Mouse (Mus musculus) midbrain, embryonic 15.5 days (tissue): Measurements from ENCODE around the gene Gm49366. TPM values are rescaled to one million over a fixed set of nuclear protein-coding genes. Genes with fewer than 3 reads are reported as not detected.
"Not testable (repeated sequence)": the region's sequence is repeated elsewhere in the genome, so short reads cannot be mapped to it uniquely, and the experiment has no call there.

ENCODE experiments used
- ATAC-seq: fragments of 200-750 bp; cut with Nextera tagmentation; replicated peaks from 2 replicates; pipeline ENCODE4 v1.8.0; 2017; ENCODE audit warnings: moderate TSS enrichment
- H3K27ac ChIP-seq: fragments of 300-500 bp; sonication (generic); 2 replicates; pipeline ENCODE4 v1.5.1; 2015; ENCODE audit warnings: mild to moderate bottlenecking, inconsistent platforms
- H3K27me3 ChIP-seq: fragments of 300-500 bp; sonication (generic); replicated peaks from 2 replicates; pipeline ENCODE4 v1.6.1; 2015; ENCODE audit warnings: inconsistent platforms
- H3K36me3 ChIP-seq: fragments of 300-500 bp; sonication (generic); replicated peaks from 2 replicates; pipeline ENCODE4 v1.6.1; 2015; ENCODE audit warnings: inconsistent platforms
- H3K4me1 ChIP-seq: fragments of 300-500 bp; sonication (generic); 2 replicates; pipeline ENCODE4 v1.6.1; 2015; ENCODE audit warnings: inconsistent platforms
- H3K4me2 ChIP-seq: fragments of 300-500 bp; sonication (generic); 2 replicates; pipeline ENCODE4 v1.6.1; 2015; ENCODE audit warnings: inconsistent platforms, mild to moderate bottlenecking, moderate library complexity
- H3K4me3 ChIP-seq: fragments of 300-500 bp; sonication (generic); 2 replicates; pipeline ENCODE4 v1.5.1; 2015; ENCODE audit warnings: mild to moderate bottlenecking, inconsistent platforms
- H3K9ac ChIP-seq: fragments of 300-500 bp; sonication (generic); 2 replicates; pipeline ENCODE4 v1.6.1; 2015; ENCODE audit warnings: mild to moderate bottlenecking, inconsistent platforms
- H3K9me3 ChIP-seq: fragments of 300-500 bp; sonication (generic); 2 replicates; pipeline ENCODE4 v1.6.1; 2016; ENCODE audit warnings: inconsistent platforms
- WGBS: fragments of 180-500 bp; shearing (Covaris S2); methylation state at CpG from one replicate; pipeline ENCODE4 v1.1.7; 2015; ENCODE audit warnings: mixed read lengths; 5-methylcytosine and 5-hydroxymethylcytosine counted together
- polyA plus RNA-seq: library from polyadenylated mRNA; unstranded; fragments of >200 nt; fragmentation: Nextera tagmentation; extraction: Ambion mirVana; gene quantifications from 2 replicates; pipeline ENCODE4 v1.2.1, GENCODE M21; 2015

Gm49366 gene
- polyA plus RNA-seq, result not detected in 2 replicates

DNA sequence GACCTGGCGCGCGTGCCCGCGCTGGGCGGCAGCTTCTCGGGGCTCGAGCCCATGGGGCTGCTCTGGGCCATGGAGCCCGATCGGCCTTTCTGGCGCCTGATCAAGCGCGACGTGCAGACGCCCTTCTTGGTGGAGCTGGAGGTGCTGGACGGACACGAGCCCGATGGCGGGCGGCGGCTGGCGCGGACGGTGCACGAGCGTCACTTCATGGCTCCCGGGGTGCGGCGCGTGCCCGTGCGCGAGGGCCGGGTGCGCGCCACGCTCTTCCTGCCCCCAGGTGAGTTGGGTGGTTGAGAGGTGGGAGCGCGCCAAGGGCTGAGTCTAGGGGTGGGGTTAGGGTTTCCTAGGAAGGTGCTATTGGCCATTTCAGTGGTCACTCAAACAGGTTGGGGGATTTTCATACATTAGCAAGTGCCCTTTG lies at the start of gene Gm49366:
Gene Gm49366 (plus strand): TSS at position 245 of the 421 bp plus-strand sequence.
- not testable (repeated sequence) for H3K27me3 ChIP-seq, H3K27ac ChIP-seq
- 2% methylated on average over 39 of the region's 39 CpGs for WGBS

DNA sequence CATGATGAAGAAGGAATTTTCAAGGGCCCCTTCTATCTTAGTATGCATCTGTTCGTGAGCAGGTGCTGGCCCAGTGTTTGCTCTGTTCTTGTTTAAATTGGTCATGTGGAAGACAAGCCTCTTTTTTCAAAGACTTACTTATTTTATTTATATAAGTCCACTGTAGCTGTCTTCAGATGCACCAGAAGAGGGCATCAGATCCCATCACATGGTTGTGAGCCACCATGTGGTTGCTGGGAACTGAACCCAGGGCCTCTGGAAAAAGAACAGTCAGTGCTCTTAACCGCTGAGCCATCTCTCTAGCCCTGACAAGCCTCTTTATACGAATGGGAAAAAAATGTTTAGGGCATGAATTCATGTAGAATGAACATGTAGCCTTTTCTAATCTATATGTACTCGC lies 49.4 kb upstream of the Gm49366 start:
- Histone ChIP-seq H3K27ac (no peak overlapping the region), H3K4me3 (no peak overlapping the region), H3K36me3 (no peaks in the 10 kb centered on the region), H3K9me3 (no peaks in the 10 kb centered on the region), H3K4me1 (peaks cover 9% of the 10 kb centered on the region), H3K9ac (no peak overlapping the region), H3K27me3 (no peaks in the 10 kb centered on the region), H3K4me2 (no peak overlapping the region)
- no peak for ATAC-seq
- 96% methylated on average over 4 of the region's 4 CpGs for WGBS

More for the DNA sequence above, at the start of gene Gm49366:
- not testable (repeated sequence) for H3K36me3 ChIP-seq, H3K4me1 ChIP-seq, H3K9me3 ChIP-seq
- H3K4me3 ChIP-seq, result peak within 1 kb of the TSS; percentile 45
- peak within 1 kb of the TSS; percentile 48 for H3K9ac ChIP-seq
- peak within 1 kb of the TSS; percentile 66 for H3K4me2 ChIP-seq
- peak; percentile 45; the same call in 1 of the 2 replicates for ATAC-seq

DNA sequence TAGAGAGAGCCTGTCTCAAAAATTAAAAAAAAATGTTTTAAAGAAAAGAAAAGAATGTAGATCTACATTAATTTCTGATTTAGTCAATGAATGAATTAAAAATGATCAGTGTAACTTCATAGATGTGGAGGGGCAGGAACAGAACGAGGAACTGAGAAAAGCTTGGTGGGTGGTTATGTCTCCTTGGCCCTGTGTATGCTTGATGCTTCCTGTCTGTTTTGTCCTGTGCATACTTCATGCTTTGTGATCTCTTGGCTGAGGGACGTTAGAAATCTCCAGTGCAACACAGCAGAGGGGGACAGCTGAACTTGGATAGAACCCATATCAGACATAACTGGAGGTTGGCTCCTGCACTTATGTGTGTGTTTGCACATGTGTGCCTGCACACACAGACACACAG lies 41.5 kb upstream of the Gm49366 start:
- ATAC-seq, result no peak
- H3K4me3 ChIP-seq, result no peak overlapping the region
- no peaks in the 10 kb centered on the region for H3K27me3 ChIP-seq
- 65% methylated on average over 2 of the region's 2 CpGs for WGBS
- H3K36me3 ChIP-seq, result no peaks in the 10 kb centered on the region
- H3K9ac ChIP-seq, result no peak overlapping the region
- no peak overlapping the region for H3K4me2 ChIP-seq
- no peaks in the 10 kb centered on the region for H3K4me1 ChIP-seq
- H3K9me3 ChIP-seq, result no peaks in the 10 kb centered on the region
- no peak overlapping the region for H3K27ac ChIP-seq

DNA sequence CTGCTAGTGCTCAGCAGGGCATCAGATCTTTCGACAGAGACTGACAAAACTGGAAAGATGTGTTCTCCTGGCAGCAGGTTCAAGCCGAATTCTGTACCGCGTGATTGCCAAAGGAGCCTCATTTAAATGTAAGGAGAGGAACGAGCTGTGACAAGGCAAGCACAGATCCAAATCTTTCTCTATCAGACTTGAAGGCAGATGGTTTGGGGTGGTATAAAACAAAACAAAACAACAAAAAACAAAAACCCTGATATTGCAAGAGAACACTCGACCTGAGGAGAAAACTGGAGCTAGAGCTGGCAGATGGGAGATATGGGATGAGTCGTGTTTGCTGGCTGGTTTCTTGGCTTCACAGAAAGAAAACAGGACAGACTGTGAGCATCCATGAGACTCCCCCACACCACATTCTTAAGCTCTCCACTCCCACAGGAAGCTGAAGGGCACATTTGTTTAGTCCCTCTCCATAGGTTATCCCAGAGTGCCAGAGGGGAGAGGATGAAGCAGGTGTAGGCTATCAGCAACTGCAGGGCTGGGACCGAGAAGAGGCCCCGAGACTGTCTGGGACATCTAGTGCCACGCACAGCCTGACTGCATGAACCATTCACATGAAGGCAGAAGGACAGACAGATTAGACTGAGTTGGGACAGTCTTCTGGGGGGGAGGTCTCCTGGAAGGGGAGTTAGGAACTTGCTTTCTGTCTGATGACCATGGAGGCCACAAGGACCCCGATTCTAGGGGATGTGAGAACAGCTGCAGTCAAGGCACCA lies 40.2 kb upstream of the Gm49366 start:
- H3K4me2 ChIP-seq, result no peak overlapping the region
- no peak for ATAC-seq
- H3K9ac ChIP-seq, result no peak overlapping the region
- H3K27me3 ChIP-seq, result no peaks in the 10 kb centered on the region
- no peak overlapping the region for H3K4me3 ChIP-seq
- no peak overlapping the region for H3K27ac ChIP-seq
- WGBS, result 60% methylated on average over 11 of the region's 11 CpGs
- no peaks in the 10 kb centered on the region for H3K9me3 ChIP-seq
- no peaks in the 10 kb centered on the region for H3K4me1 ChIP-seq
- H3K36me3 ChIP-seq, result no peaks in the 10 kb centered on the region

DNA sequence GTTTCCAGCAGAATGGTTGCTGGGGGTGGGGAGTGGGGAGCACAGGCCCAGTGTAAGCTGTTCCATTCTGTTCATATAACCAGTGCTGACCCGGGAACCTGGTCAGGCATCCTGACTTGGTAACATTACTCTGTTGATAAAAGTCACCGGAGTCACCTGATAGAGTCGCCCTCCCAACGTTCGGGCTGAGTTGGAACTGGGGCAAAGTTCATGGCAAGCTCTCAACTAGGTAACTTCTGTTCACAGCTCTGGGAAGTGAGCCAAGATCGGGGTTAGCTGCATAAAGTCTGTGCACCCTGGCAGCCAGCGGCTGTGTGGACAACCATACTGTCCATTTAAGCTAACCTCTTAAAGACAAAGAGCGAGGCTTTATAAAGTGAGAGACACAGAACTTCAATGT lies 39.5 kb upstream of the Gm49366 start:
- not testable (repeated sequence) for ATAC-seq, H3K9me3 ChIP-seq, H3K4me2 ChIP-seq, H3K36me3 ChIP-seq, H3K27ac ChIP-seq, H3K27me3 ChIP-seq, H3K9ac ChIP-seq, H3K4me1 ChIP-seq, H3K4me3 ChIP-seq
- 69% methylated on average over 8 of the region's 8 CpGs for WGBS

DNA sequence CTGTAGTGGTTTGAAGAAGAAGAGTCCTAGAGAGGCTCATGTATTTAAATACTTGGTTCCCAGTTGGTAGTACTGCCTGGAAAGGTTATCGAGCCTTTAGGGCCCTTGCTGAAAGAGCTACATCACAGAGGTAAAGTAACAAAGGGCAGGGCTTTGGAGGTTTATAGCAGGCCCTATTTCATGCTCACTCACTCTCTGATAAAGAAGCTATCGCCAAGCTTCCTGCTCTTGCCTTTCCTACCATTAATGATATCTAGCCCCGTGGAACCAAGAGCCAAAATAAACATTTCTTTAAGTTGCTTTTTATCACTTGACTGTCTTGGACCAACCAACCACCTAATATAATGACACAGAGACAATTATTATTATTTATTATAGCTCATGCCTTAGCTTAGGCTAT lies 38.3 kb upstream of the Gm49366 start:
- Histone ChIP-seq H3K4me1 (no peaks in the 10 kb centered on the region), H3K36me3 (no peaks in the 10 kb centered on the region), H3K9me3 (no peaks in the 10 kb centered on the region), H3K27ac (no peak overlapping the region), H3K27me3 (no peaks in the 10 kb centered on the region), H3K9ac (no peak overlapping the region), H3K4me3 (no peak overlapping the region), H3K4me2 (no peak overlapping the region)
- 88% methylated on average over 3 of the region's 3 CpGs for WGBS
- no peak for ATAC-seq

DNA sequence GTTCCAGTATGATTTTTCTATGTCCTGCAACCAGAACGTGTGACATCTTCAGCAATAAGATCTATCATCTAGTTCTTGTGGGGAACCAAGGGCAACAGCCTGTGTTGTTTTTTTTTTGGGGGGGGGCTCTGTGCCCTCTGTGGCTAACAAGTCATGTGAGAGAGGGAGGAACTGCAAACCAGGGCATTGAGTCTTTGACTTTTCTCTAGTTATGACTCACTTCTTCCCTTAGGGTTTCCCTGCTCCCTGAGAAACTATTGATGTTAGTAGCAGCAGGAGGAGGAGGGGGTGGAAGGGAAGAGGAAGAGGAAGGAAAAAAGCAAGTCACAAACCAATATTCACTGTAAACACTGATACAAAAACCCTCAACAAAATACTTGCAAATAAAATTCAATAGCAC lies 34.9 kb upstream of the Gm49366 start:
- no peaks in the 10 kb centered on the region for H3K9me3 ChIP-seq
- no peaks in the 10 kb centered on the region for H3K27me3 ChIP-seq
- H3K27ac ChIP-seq, result no peak overlapping the region
- no peaks in the 10 kb centered on the region for H3K36me3 ChIP-seq
- 94% methylated on average over 1 of the region's 1 CpGs for WGBS
- peaks cover 5% of the 10 kb centered on the region; the same call in 1 of the 2 replicates for H3K4me1 ChIP-seq
- ATAC-seq, result no peak
- no peak overlapping the region for H3K9ac ChIP-seq
- no peak overlapping the region for H3K4me2 ChIP-seq
- H3K4me3 ChIP-seq, result no peak overlapping the region

DNA sequence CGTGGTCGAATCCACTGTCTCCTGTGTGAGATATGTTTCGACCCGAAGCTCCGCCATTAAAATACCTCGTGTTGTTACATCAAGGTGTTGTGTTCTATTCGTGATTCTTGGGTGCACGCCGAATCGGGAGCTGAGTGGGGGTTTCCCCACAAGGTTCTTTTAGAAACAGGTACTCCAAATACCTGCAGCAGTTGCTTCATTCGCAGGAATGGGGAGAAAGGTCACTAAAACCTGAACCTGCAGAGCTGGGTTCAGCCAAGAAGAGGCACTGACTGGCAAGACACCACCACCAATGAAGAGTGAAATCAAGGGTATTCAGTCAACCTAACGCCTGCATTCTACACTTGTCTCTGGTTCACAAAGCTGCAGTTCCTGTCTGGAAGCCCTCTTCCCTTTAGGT lies 30.5 kb upstream of the Gm49366 start:
- WGBS, result 90% methylated on average over 12 of the region's 12 CpGs
- H3K27me3 ChIP-seq, result no peaks in the 10 kb centered on the region
- H3K4me3 ChIP-seq, result no peak overlapping the region
- no peaks in the 10 kb centered on the region for H3K36me3 ChIP-seq
- peak overlapping the region; percentile 59; the same call in 1 of the 2 replicates for H3K4me2 ChIP-seq
- H3K9me3 ChIP-seq, result no peaks in the 10 kb centered on the region
- no peak for ATAC-seq
- H3K9ac ChIP-seq, result no peak overlapping the region
- peaks cover 24% of the 10 kb centered on the region for H3K4me1 ChIP-seq
- peak overlapping the region; percentile 45; the same call in 1 of the 2 replicates for H3K27ac ChIP-seq

DNA sequence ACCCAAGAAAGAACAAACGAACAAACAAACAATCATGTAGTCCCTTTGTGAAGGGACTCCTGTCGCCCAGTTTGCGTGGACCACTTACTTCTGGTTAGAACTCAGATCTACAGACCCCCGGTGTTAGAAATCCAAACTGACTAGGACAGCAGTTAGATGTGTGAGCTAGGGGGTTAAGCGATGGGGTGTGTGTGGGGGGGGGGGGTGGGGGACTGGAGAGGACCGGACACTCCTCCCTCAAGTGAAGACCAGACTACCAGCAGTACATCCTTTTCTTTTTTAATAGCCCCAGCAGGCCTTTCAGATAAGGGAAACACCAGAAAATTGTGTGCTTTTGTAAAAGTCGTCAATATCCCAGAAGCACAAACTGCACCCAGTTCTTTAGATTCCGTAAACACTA lies 30.0 kb upstream of the Gm49366 start:
- no peaks in the 10 kb centered on the region for H3K9me3 ChIP-seq
- H3K4me3 ChIP-seq, result peak overlapping the region; percentile 50
- 0 out of 2 replicates have a peak, but pooled peaks have one; percentile 48 for ATAC-seq
- WGBS, result 38% methylated on average over 8 of the region's 8 CpGs
- no peak overlapping the region for H3K9ac ChIP-seq
- H3K4me1 ChIP-seq, result peaks cover 24% of the 10 kb centered on the region
- H3K27ac ChIP-seq, result peak overlapping the region; percentile 45; the same call in 1 of the 2 replicates
- H3K4me2 ChIP-seq, result peak overlapping the region; percentile 59
- H3K36me3 ChIP-seq, result no peaks in the 10 kb centered on the region
- no peaks in the 10 kb centered on the region for H3K27me3 ChIP-seq

DNA sequence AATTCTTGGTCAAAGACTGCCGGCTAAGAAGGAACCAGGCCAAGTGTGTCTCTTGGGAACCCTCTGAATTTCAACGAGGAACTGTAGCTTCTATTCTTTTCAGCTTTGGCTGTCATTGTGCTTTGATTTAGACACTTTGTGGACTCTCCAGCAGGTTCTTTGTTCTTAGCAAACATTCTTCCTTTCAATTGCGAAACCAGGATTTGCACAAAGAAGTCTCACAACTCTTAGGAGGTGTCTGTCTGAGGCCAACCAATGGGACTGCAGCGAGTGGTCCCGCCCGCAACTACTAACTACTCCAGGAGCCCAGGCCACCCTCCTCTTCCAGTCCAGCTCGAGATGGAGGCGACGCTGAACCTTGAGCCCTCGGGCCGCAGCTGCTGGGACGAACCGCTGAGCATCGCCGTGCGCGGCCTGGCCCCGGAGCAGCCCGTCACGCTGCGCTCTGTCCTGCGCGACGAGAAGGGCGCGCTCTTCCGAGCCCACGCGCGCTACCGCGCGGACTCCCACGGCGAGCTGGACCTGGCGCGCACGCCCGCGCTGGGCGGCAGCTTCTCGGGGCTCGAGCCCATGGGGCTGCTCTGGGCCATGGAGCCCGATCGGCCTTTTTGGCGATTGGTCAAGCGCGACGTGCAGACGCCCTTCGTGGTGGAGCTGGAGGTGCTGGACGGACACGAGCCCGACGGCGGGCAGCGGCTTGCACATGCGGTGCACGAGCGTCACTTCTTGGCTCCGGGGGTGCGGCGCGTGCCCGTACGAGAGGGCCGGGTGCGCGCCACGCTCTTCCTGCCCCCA lies 29.4 kb upstream of the Gm49366 start, which contains the start of gene Acot1:
Gene Acot1 (plus strand): TSS at position 320 of the 795 bp plus-strand sequence.
- not testable (repeated sequence) for H3K9me3 ChIP-seq, H3K27me3 ChIP-seq, H3K36me3 ChIP-seq
- peak within 1 kb of the TSS; percentile 59 for H3K4me2 ChIP-seq
- H3K4me1 ChIP-seq, result peaks cover 24% of the 10 kb centered on the region
- H3K4me3 ChIP-seq, result peak within 1 kb of the TSS; percentile 50
- H3K9ac ChIP-seq, result peak within 1 kb of the TSS; percentile 41
- peak within 1 kb of the TSS; percentile 67 for H3K27ac ChIP-seq
- WGBS, result under 1% methylated on average over 70 of the region's 70 CpGs
- peak; percentile 91 for ATAC-seq

DNA sequence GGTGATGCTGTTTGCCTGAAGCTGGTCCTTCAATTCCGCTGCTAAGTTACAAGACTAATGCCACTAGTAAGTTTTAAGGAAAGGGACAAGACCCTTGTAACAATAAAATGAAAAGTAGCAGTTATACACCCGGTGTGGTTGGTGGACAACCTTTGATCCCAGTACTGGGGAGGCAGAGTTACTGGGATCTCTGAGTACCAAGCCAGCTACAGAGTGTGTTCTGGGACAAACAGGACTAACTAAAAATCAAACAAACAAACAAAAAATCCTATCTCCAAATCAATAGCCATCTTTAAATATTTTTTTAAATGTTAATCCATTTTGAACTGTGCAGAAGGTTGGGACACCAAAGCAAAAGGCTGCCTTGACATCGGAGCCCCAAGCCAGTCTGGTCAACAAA lies 28.5 kb upstream of the Gm49366 start:
- 70% methylated on average over 3 of the region's 3 CpGs for WGBS
- H3K4me3 ChIP-seq, result peak overlapping the region; percentile 50
- peaks cover 24% of the 10 kb centered on the region for H3K4me1 ChIP-seq
- H3K9me3 ChIP-seq, result no peaks in the 10 kb centered on the region
- peak overlapping the region; percentile 40; the same call in 1 of the 2 replicates for H3K4me2 ChIP-seq
- H3K36me3 ChIP-seq, result no peaks in the 10 kb centered on the region
- no peaks in the 10 kb centered on the region for H3K27me3 ChIP-seq
- no peak overlapping the region for H3K9ac ChIP-seq
- no peak for ATAC-seq
- H3K27ac ChIP-seq, result 0 out of 2 replicates have a peak overlapping the region, but pooled peaks have one; percentile 57

DNA sequence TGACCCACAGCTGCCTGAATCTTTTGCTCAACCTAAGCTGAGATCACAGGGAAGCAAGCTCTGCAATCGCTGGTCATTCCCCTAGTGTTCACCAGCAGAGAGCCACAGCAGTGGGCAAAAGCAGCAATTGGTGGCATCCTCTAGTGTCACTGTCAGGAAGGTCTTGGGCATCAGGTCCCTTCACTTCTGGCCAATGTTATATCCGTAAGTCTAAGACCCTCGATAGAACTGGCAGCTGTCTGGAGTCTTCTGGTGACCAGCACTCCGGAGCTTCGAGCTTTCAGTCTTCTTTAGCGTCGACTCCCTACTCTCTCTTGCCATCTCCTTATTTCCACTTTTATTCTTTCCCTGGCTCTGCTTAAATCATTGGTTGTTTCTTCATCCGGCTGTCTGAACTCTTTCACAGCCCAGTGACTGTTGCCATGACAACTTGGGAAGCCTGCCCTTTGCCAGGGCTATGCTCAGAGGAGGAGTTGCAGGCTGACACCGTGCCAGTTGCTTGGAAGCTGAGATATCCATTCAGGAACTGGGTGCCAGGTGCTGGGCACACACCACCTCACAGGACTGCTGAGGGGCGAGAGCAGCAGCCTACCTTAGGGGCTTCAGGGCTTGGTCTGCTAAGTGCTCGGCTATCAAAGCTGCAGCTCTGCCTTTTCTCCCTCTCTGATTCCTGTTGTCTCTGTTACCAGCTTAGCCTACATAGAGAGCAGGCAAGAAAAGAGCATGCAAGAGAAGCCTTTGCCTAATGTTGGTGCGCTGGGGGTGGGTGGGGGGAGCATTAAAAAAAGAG lies 27.3 kb upstream of the Gm49366 start:
- WGBS, result 13% methylated on average over 12 of the region's 12 CpGs
- Histone ChIP-seq H3K4me3 (peak overlapping the region; percentile 50), H3K36me3 (no peaks in the 10 kb centered on the region), H3K9ac (peak overlapping the region; percentile 9; the same call in 1 of the 2 replicates), H3K4me1 (peaks cover 24% of the 10 kb centered on the region), H3K9me3 (no peaks in the 10 kb centered on the region), H3K27me3 (no peaks in the 10 kb centered on the region), H3K27ac (peak overlapping the region; percentile 57), H3K4me2 (peak overlapping the region; percentile 40)
- peak; percentile 84 for ATAC-seq
